Mouse (Mus musculus) gastrocnemius, postnatal 14 days (tissue): Measurements from ENCODE around the gene Arfgap1. TPM values are rescaled to one million over a fixed set of nuclear protein-coding genes. Genes with fewer than 3 reads are reported as not detected.

ENCODE experiments used
- DNase-seq: peaks from one replicate; pipeline ENCODE4 v3.0.0; 2021; ENCODE audit warnings: mixed read lengths
- intact Hi-C: fragments of 180-260 bp; cut with DNase I; formaldehyde crosslinking; loops from one replicate; pipeline ENCODE4 v1.15.1; 2025; ENCODE audit warnings: low total_unique reads
- long read RNA-seq, 2 experiments: library from polyadenylated mRNA; stranded (forward); transcript quantifications; one replicate each; pipeline ENCODE4 v2.0.0; 2021
- total RNA-seq, 2 experiments: library from RNA; stranded (reverse); gene quantifications; 2 replicates each; pipeline ENCODE4 v1.2.3; 2021

The Arfgap1 gene
- 10 to 100 TPM; 32.1 to 33.9 TPM for total RNA-seq
- long read RNA-seq, experiment 1, transcript Arfgap1-201 (14 exons, 2,714 nt): major isoform, 43 of 83 reads
- long read RNA-seq, experiment 1, partial matches to known transcripts: 7 of 83 reads
- long read RNA-seq, experiment 1, other reads (novel, unspliced or antisense): 31 of 83 reads
- long read RNA-seq, experiment 2, transcript Arfgap1-201 (14 exons, 2,714 nt): major isoform, 32 of 66 reads
- long read RNA-seq, experiment 2, partial matches to known transcripts: 6 of 66 reads
- long read RNA-seq, experiment 2, other reads (novel, unspliced or antisense): 27 of 66 reads

GRCm38 (mm10) chr2:180967010-180967763 is at the start of gene Arfgap1:
TSS of gene Arfgap1 (plus strand) at chr2:180967225.
- peak; percentile 95 for DNase-seq
- intact Hi-C loops: no loop called here

GRCm38 (mm10) chr2:180919913-180920809 is 46.9 kb upstream of the Arfgap1 start:
- intact Hi-C loops: no loop called here
- peak; percentile 23 for DNase-seq

- peak; percentile 98 for DNase-seq
- intact Hi-C loops: no loop called here
Observed at GRCm38 (mm10) chr2:180920810-180921400, 46.1 kb upstream of the Arfgap1 start, which contains the start of gene Ythdf1. TSS of gene Ythdf1 (minus strand) at chr2:180920949.

- DNase-seq: no peak
- intact Hi-C loops: no loop called here
Observed at GRCm38 (mm10) chr2:180922739-180923138, 44.3 kb upstream of the Arfgap1 start.

GRCm38 (mm10) chr2:180925176-180925575 is 41.8 kb upstream of the Arfgap1 start:
- peak; percentile 62 for DNase-seq
- intact Hi-C loops: loop anchor here (2.0 kb wide), 2 partner anchors 40 to 70 kb away; no protein-coding TSS in a partner anchor

GRCm38 (mm10) chr2:180928723-180929122 is 38.3 kb upstream of the Arfgap1 start, which contains the start of gene Birc7:
TSS of gene Birc7 (plus strand) at chr2:180929023.
- DNase-seq: no peak
- intact Hi-C loops: no loop called here

GRCm38 (mm10) chr2:180932418-180932817 is 34.6 kb upstream of the Arfgap1 start:
- intact Hi-C loops: no loop called here
- no peak for DNase-seq

- DNase-seq: no peak
- intact Hi-C loops: no loop called here
Observed at GRCm38 (mm10) chr2:180940187-180940586, 26.8 kb upstream of the Arfgap1 start.

GRCm38 (mm10) chr2:180941869-180942268 is 25.2 kb upstream of the Arfgap1 start:
- intact Hi-C loops: no loop called here
- no peak for DNase-seq

- intact Hi-C loops: no loop called here
Observed at GRCm38 (mm10) chr2:180949947-180950346, 17.1 kb upstream of the Arfgap1 start.

GRCm38 (mm10) chr2:180952731-180953171 is 14.3 kb upstream of the Arfgap1 start:
- intact Hi-C loops: no loop called here
- DNase-seq: no peak

More at GRCm38 (mm10) chr2:180949947-180950346, 17.1 kb upstream of the Arfgap1 start:
- no peak for DNase-seq

- intact Hi-C loops: no loop called here
- DNase-seq: no peak
Observed at GRCm38 (mm10) chr2:180953638-180954037, 13.4 kb upstream of the Arfgap1 start.

GRCm38 (mm10) chr2:180954061-180955047 is 12.7 kb upstream of the Arfgap1 start, which contains the start of gene Nkain4:
TSS of gene Nkain4 (minus strand) at chr2:180954699.
- intact Hi-C loops: no loop called here
- DNase-seq: peak; percentile 25

GRCm38 (mm10) chr2:180959605-180960004 is 7.4 kb upstream of the Arfgap1 start:
- intact Hi-C loops: no loop called here
- DNase-seq: no peak

GRCm38 (mm10) chr2:180960187-180960586 is 6.8 kb upstream of the Arfgap1 start:
- no peak for DNase-seq
- intact Hi-C loops: no loop called here

- DNase-seq: no peak
- intact Hi-C loops: no loop called here
Observed at GRCm38 (mm10) chr2:180962616-180963308, 4.3 kb upstream of the Arfgap1 start.

GRCm38 (mm10) chr2:180963956-180964355 is 3.1 kb upstream of the Arfgap1 start:
- intact Hi-C loops: loop anchor here (2.0 kb wide), 1 partner anchor 39 kb away; no protein-coding TSS in a partner anchor

More at GRCm38 (mm10) chr2:180963956-180964355, 3.1 kb upstream of the Arfgap1 start:
- DNase-seq: peak; percentile 71
